Mouse (Mus musculus) adrenal gland, adult 8-10 months (tissue): ENCODE measurements around the gene Mfsd4b5. TPM values are rescaled to one million over a fixed set of nuclear protein-coding genes. Genes with fewer than 3 reads are reported as not detected.
"Not testable (repeated sequence)": the region's sequence is repeated elsewhere in the genome, so short reads cannot be mapped to it uniquely, and the experiment has no call there.

Experiments used
- DNase-seq: peaks from one replicate; pipeline ENCODE4 v3.0.0; 2022
- total RNA-seq, 4 experiments: library from RNA; stranded (reverse); gene quantifications; 2 replicates each; pipeline ENCODE4 v1.2.4; 2022

Mfsd4b5 gene
- total RNA-seq = 1 to 10 TPM in 3 of 4 experiments, under 1 TPM in 1; 0.55 to 1.9 (median 1.3) TPM

GRCm38 (mm10) chr10:39986466-39986865 is at the start of gene Mfsd4b5:
Gene Mfsd4b5 (minus strand): TSS chr10:39986646.
- DNase-seq = no peak

GRCm38 (mm10) chr10:40034956-40035355 is 48.5 kb upstream of the Mfsd4b5 start:
- DNase-seq = no peak

GRCm38 (mm10) chr10:40032897-40033296 is 46.5 kb upstream of the Mfsd4b5 start:
- no peak for DNase-seq

- no peak for DNase-seq
Observed at GRCm38 (mm10) chr10:40030716-40031115, 44.3 kb upstream of the Mfsd4b5 start.

- DNase-seq = no peak
Observed at GRCm38 (mm10) chr10:40029610-40030009, 43.2 kb upstream of the Mfsd4b5 start.

GRCm38 (mm10) chr10:40028091-40028490 is 41.6 kb upstream of the Mfsd4b5 start:
- DNase-seq = no peak

GRCm38 (mm10) chr10:40026546-40026945 is 40.1 kb upstream of the Mfsd4b5 start:
- DNase-seq = no peak

GRCm38 (mm10) chr10:40025560-40025959 is 39.1 kb upstream of the Mfsd4b5 start:
- no peak for DNase-seq

GRCm38 (mm10) chr10:40024554-40025428 is 38.3 kb upstream of the Mfsd4b5 start, which contains the start of gene Mfsd4b1:
Gene Mfsd4b1 (minus strand): TSS chr10:40025268.
- peak; percentile 81 for DNase-seq

- DNase-seq = no peak
Observed at GRCm38 (mm10) chr10:40020401-40020800, 34.0 kb upstream of the Mfsd4b5 start.

- no peak for DNase-seq
Observed at GRCm38 (mm10) chr10:40019492-40019891, 33.0 kb upstream of the Mfsd4b5 start.

GRCm38 (mm10) chr10:40018261-40018860 is 31.9 kb upstream of the Mfsd4b5 start:
- no peak for DNase-seq

- DNase-seq = no peak
Observed at GRCm38 (mm10) chr10:40009591-40009990, 23.1 kb upstream of the Mfsd4b5 start.

GRCm38 (mm10) chr10:40008847-40009246 is 22.4 kb upstream of the Mfsd4b5 start:
- not testable (repeated sequence) for DNase-seq

GRCm38 (mm10) chr10:40007953-40008352 is 21.5 kb upstream of the Mfsd4b5 start:
- DNase-seq = no peak

- no peak for DNase-seq
Observed at GRCm38 (mm10) chr10:40006963-40007362, 20.5 kb upstream of the Mfsd4b5 start.

GRCm38 (mm10) chr10:40000746-40001145 is 14.3 kb upstream of the Mfsd4b5 start:
- no peak for DNase-seq

GRCm38 (mm10) chr10:39991155-39991554 is 4.7 kb upstream of the Mfsd4b5 start:
- DNase-seq = no peak

- DNase-seq = no peak
Observed at GRCm38 (mm10) chr10:39982604-39983003, 3.8 kb downstream of the Mfsd4b5 start.

- DNase-seq = no peak
Observed at GRCm38 (mm10) chr10:39978231-39978630, 8.2 kb downstream of the Mfsd4b5 start.

- DNase-seq = no peak
Observed at GRCm38 (mm10) chr10:39977346-39977745, 9.1 kb downstream of the Mfsd4b5 start.

GRCm38 (mm10) chr10:39975771-39976170 is 10.7 kb downstream of the Mfsd4b5 start:
- DNase-seq = no peak

- DNase-seq = no peak
Observed at GRCm38 (mm10) chr10:39974982-39975381, 11.5 kb downstream of the Mfsd4b5 start.

GRCm38 (mm10) chr10:39967512-39967911 is 18.9 kb downstream of the Mfsd4b5 start:
- no peak for DNase-seq
